Mouse (Mus musculus) layer of hippocampus, adult 9-10 months (tissue): ENCODE measurements around the gene Hoxd8.
A peak's percentile ranks its signal among the peaks of the same experiment; 100 is the strongest.

ENCODE experiments used
- DNase-seq: peaks from one replicate; pipeline ENCODE4 v3.0.0; 2022; ENCODE audit warnings: low spot score

Hoxd8 gene

DNA sequence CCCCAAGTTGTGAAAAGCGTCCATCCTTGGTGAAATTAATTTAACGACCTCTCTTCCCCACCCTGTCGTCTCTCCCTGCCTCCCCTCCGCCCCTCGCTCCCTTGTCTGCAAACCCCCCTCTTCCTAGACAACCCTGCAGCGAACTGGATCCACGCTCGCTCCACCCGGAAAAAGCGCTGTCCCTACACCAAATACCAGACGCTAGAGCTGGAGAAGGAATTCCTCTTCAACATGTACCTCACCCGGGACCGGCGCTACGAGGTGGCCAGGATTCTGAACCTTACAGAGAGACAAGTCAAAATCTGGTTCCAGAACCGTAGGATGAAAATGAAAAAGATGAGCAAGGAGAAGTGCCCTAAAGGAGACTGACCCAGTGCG, 5.4 kb upstream of the Hoxd8 start:
- no peak for DNase-seq

GRCm38 (mm10) chr2:74699664-74700545, 4.5 kb upstream of the Hoxd8 start:
- DNase-seq = no peak

DNA sequence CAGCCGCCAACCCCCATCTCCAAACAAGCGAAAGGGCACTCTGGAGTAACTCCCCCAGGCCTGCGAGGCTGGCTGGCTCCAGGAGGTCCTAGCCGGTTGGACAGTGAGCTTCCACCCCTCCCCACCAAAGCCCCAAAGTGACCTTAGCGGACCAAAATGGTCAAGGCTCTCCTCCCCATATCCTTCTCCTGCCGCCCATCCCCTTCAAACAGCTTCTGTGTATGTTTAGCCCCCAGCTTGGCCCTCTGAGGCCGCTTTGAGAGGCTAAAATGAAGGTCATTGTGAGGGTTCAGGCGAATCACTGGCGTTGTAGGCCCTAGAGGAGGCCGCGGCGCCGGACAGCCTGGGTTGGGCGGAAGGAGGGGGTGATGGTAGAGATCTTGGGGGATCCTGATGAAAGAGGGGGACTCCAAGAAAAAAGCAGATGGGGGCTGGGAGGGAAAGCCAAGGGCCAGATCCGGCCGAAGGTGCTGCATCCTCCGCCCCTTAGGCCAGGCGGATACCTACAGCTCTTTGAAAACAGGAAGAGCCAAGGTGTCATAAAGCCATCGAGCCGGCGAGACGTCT, 3.8 kb upstream of the Hoxd8 start:
- DNase-seq = no peak

GRCm38 (mm10) chr2:74701949-74702819, 2.2 kb upstream of the Hoxd8 start:
- DNase-seq = peak; percentile 29

DNA sequence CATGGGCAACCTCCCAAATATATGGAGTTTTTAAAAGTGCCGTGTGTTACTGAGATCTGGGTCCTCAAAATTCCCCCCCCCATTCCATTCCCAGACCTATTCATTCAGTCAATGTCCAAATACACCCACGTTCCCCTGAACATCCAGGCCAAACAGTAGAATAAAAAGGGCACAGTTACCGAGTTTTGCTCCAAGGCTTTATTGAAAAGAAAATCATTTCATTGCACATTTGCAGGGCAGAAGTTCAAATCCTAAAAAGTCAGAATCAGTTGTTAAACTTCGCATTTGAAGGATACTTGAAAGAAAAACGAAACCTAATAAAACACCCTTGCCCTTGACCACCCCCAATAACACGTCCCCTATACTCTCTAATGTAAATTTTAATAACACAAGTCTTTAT, 1.6 kb upstream of the Hoxd8 start:
- DNase-seq = no peak

DNA sequence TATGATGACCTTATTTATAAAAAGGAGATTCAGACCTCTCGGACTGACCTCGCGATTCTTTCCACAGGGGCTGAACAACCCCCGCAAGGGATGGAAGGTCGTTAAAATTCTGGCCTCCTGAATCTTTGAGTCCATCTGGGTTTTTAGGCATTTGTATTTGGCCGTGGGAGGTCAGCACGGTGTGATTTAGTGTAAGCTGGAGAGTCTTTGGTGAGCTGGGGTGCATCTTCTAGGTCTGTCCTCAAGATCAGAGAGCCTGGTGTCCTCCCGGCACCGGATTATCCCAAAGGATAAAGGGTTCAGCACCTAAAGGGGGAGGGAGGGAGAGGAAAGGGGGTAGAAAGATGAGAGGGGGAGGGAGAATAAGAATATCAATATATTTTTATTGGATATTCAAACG, 1.1 kb upstream of the Hoxd8 start:
- DNase-seq = no peak

GRCm38 (mm10) chr2:74703720-74704392, 559 bp upstream of the Hoxd8 start:
- no peak for DNase-seq

GRCm38 (mm10) chr2:74704999-74705466, 618 bp downstream of the Hoxd8 start:
- no peak for DNase-seq

DNA sequence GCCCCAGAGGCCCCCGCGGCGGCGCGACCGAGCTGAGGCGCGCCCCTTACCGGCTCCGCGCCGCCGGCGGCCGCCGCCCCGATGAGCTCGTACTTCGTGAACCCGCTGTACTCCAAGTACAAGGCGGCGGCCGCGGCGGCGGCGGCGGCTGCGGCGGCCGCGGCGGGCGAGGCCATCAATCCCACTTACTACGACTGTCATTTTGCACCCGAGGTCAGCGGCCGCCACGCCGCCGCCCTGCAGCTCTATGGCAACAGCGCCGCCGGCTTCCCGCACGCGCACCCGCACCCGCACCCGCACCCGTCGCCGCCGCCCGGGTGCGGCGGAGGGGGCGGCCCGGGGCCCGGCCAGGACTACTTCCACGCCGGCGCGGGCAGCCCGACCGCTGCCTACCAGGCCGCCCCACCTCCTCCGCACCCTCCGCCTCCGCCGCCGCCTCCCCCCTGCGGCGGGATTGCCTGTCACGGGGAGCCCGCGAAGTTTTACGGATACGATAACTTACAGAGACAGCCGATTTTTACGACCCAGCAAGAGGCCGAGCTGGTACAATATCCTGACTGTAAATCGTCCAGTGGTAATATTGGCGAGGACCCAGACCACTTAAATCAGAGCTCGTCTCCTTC, 1.2 kb downstream of the Hoxd8 start:
- DNase-seq = no peak

DNA sequence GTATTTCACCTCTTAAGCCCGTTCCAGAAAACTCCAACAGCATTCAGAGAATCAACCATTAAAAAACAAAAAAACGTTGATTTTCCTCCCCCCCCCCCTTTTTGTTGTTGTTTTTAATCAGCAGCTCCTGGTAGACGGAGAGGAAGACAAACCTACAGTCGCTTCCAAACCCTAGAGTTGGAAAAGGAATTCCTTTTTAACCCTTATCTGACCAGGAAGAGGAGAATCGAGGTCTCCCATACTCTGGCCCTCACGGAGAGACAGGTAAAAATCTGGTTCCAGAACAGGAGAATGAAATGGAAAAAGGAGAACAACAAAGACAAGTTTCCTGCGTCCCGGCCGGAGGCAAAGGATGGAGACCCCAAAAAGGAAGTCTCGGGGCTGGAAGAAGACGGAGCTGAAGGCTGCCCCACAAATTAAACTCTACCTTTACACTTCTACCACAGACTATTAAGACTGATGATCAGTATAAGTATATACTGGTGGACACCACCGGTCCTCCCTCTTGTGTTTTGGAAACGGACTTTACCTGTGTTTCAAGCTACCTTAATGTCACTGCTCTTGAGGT, 2.1 kb downstream of the Hoxd8 start:
- DNase-seq = no peak

- DNase-seq = no peak
Measured at GRCm38 (mm10) chr2:74707599-74707998, 3.2 kb downstream of the Hoxd8 start.

GRCm38 (mm10) chr2:74708676-74709075, 4.3 kb downstream of the Hoxd8 start:
- DNase-seq = no peak

GRCm38 (mm10) chr2:74709465-74710419, 5.3 kb downstream of the Hoxd8 start:
- no peak for DNase-seq

GRCm38 (mm10) chr2:74710929-74711543, 6.6 kb downstream of the Hoxd8 start:
- DNase-seq = no peak

GRCm38 (mm10) chr2:74711721-74712621, 7.6 kb downstream of the Hoxd8 start, which contains the start of the genes Hoxd3 and Hoxd4:
TSS of gene Hoxd3 (plus strand) at chr2:74711927.
TSS of gene Hoxd4 (plus strand) at chr2:74711929.
- DNase-seq = no peak

DNA sequence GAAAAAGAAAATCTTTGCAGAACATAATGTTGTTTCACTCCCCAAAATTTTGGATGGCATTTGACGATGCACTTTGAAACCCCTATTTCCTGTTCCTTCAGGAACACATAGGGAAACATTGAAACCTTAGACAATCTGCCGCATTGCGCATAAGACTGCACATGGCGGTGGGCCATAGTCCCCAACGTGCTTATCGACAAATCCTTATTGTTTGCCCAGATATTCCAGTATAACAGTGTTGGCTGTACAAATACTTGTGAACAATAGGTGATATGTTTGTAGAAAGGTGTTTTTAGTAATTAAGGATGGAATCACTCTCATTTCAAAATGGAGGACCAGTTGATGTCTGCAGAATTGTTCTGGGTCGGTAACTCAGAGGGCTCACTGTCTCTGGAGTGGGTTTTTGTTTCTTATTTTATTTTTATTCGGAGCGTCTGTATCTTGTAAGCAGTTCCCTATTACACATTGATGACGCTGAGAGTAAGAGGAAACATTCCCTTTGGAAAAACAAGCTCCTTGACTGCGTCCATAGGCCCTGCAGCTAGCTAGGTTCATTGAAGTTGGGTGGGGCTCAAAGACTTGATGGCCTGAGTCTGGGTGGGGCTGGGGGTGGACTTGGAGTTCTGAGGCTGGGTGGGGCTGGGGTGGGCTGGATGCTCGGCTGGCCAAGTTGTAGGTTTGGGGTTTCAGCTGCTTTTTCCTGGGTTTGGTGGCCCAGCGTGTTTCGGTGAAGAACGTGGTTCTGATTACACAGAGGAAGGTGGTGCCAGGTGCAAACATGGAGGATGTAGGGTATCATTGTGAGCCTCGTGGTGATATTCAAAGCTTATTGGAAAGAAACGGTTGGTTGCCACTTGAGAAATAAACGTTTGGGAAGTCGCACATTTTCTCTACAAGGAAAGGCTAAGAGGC, 9.1 kb downstream of the Hoxd8 start:
- DNase-seq = no peak

GRCm38 (mm10) chr2:74714156-74714789, 9.9 kb downstream of the Hoxd8 start:
- DNase-seq = no peak
